Mouse (Mus musculus) layer of hippocampus, adult 11-12 months (tissue): ENCODE measurements at regions not wholly inside any gene's neighbourhood (a gene's known extent, or its start where the extent isn't known, plus 50 kb on each side); places are given as distances from the start of the nearest gene placed in this dataset.

Experiments used
- DNase-seq: peaks from one replicate; pipeline ENCODE4 v3.0.0; 2022; ENCODE audit warnings: low spot score

DNA sequence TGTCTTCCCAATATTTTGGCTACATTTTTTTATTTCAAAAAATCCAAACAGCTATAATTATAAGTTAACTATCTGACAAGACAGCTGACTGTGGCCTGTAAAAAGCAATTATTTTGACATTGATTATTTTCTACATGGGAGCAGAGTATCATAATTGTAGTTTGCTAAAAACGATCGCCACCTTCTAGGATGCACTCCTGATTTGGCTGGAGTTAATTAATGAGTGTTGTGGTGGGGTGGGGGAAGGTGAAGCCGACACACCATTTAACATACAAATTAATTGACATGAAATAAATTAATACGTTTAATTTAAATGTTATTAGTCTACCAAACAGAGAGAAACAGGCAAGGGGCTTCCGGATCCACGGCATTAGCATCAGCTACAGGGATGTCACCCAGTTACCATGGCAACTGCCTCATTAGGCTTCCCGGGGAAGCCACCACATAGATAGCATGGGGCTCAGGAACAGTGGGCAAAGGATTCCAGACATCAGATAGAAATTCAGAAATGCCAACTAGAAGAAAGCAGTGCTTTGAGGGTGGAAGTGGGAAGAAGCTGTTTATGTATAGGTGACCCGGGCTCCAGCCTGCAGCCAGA lies 255.9 kb downstream of the Prdm2 start:
- DNase-seq = peak; percentile 38

DNA sequence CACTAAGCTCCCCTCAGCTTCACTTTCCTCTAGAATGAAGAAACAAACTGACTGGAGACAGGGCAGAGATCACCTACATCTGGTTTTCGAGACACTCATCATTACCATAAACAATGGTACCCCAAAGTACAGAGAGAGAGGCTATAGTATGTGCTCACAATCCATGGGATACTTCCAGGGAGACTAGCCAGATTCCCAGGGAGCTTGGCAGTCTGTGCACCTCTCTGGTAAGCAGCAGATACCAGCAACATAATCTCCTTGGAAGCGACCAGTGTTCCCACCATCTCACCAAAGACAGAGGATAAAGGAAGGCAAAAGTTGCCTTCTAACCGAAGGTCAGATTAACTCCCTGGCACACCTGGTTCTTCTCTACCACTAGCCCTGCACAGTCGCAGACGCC lies 256.4 kb downstream of the Prdm2 start:
- no peak for DNase-seq

DNA sequence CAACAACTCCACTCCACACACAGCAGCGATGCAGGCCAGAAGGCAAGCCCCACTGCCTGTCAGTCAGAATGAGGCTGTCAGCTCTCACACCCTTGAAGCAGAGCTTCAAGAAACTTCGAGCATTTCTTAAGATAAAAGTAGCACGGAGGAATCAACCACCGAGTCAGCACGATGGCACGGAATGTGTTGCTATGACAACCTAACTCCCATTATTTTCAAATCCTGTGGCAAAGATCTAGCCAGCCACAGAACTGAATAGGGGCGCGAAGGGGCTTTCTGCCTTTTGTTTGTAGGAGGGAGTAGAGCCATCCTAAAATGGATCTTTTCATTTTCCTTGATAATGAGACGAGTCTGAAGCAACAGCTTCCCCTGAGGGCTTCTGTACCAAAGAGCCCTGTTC lies 259.1 kb downstream of the Prdm2 start:
- no peak for DNase-seq

DNA sequence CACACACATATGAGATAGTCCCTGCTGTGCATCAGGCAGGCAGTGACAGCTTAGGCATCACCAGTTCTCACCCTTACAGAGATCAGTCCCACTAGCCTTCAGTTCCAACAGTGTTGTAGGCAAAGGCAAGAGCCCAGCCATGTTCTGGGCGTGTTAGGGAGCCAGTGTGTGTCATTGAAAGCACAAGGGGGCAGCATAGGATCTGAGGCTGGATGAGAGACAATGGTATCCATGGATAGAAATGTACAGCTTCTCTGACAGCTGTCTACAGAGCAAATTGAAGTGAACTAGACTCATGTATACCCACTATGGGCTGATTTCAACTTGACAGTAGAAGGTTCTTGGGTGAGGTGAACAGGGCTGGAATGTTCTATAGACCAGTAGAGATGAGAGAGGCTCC lies 259.9 kb downstream of the Prdm2 start:
- DNase-seq = no peak

DNA sequence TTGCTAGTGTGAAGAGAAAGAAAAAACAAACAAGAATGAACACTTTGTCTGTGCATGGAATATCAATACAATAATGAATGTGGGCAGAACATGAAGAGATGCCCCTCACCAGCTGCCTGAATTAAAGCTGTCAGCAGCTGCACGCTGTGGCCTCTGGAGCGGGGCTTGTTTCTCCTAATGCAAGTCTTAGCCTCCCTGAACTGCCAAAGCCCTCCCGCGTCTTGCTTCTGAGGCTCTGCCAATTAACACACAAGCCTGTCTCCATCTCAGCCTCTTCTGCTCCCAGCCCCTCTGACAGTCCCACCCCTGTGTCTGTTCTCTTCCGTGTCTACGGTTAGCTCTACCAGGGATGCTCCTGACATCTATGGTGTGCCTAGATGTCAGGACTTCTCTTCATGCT lies 265.1 kb downstream of the Prdm2 start:
- DNase-seq = no peak

DNA sequence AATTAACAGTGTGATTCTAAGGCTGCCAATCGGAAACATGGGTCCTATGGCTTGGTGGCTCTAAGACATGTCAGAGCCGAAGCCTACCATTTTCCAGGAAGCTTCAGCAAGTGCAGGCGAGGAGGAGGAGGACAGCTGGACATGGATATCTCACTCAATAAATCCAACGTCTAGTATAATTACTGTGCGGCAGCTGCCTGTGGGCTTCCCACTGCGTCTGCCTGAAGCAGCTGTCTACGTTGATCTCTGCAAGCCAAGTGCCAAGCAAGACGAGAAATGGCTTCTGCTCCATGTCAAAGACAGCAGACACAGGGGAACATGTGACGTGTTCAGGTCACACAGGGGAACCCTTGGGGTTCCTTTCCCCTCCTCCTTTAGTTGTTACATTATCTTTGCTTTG lies 279.2 kb downstream of the Prdm2 start:
- DNase-seq = no peak

DNA sequence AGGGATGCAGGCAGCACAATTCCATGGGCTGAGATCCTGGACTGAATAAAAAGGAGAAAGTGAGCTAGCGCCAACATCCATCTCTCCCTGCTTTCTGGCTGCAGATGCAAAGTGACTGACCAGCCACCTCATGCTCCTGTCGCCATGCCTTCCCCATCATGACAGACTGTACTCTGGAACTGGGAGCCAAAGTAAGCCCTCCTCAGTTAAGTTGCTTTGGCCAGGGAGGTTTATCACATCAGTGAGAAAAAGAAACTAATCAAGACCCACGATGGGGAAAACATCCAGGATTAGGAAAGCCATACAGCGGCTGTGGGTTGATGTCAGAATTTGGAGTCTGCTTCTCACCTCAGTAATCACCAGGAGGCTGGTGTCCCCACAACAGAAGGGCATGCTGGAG lies 283.6 kb downstream of the Prdm2 start:
- DNase-seq = no peak

DNA sequence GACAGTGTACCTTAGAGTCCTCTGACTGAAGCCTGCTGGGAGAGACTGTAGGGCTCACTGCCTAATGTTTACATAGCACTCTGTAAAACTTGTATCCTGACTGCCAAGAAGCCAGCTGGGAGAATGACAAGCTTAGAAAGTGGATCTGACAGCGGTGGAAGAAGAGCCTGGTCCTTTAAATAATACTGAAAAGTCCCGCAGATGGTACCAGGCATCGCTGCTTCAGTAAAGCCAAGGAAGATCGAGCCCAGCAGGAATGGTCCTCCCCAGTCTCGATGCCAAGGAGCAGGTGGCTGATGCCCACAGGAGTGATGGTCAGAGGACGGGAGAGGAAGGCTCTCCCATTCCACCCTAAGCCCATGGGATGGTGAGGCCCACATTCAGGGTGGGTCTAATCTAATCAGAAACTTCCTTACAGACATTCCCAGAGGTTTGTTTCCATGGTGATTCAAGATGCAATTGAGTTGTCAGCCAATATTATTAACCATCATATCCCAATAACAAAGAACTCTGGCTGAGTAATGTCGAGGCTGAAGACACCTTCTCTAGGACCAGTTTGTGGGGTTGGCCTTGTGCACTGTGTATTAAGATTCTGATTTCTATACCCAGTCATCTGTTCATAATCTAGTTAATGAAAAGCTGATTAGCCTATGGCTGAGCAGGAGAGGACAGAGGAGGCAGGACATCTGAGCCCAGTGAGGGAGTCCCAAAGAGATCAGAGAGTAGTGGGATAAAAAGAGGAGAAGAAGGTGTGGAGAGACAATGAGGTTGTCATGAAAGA lies 285.3 kb downstream of the Prdm2 start:
- no peak for DNase-seq

DNA sequence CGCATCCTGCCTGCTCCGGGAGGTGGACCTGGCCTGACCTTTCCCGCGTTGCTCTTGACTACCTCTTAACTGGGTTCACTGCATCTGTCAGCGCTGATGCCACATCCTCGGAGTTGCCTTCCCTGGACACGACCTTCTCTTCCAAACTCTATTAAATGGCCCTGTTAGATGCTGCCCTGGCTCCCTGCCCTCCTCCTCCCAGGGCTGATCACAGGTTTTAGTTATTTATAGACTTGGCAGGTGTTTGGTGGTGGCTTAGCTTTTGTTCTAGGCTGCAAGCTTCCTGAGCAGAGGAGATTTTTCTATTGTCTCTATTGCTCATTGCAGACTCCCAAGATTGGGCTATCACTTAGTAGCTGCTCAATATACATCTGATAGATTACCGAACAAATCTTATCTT lies 287.7 kb downstream of the Prdm2 start:
- DNase-seq = no peak

DNA sequence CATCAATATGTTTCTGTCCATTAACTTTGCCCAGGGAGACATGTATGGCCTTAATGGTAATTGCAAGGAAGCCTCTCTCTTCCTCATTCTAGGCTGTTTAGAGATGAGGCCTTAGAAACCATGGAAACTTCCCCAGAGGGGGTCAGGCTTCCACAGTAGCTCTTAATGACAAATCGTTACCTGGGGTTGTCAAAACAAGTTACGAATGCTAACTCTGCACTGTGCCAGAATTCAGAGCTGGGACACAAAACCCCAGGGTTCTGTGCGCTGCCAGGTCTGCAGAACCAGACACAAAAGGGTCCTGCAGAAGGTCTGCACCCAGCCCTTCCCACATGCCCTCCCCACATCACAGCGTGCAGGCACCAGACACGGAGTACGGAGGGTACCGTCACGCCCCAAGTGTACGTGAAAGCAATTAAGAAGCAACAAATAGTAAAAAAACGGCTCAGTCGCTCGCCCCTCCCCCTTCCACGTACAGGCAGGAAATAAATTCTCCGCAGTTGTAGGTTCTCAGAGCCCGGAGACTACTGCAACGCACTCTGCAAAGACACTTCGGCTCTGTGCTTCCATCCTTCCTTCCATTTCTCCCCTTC lies 303.3 kb downstream of the Prdm2 start:
- no peak for DNase-seq

DNA sequence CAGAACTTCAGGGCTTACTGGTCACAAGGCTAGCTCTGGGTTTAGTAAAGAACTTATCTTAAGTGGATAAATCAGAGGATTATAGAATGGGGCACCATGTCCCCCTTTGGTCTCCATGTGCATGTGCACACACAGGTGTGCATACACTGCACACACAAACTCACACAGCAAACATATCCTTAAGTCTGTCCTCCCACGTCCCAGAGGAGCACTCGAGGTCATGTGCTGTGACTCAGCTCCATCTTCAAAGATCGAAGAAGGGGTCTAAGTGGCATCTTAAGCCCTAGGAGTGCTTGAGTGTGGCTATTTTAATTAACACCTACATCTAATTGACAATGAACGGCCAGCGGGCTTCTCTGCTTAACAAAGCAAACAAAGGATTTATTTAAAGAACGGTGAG lies 304.0 kb downstream of the Prdm2 start:
- no peak for DNase-seq

DNA sequence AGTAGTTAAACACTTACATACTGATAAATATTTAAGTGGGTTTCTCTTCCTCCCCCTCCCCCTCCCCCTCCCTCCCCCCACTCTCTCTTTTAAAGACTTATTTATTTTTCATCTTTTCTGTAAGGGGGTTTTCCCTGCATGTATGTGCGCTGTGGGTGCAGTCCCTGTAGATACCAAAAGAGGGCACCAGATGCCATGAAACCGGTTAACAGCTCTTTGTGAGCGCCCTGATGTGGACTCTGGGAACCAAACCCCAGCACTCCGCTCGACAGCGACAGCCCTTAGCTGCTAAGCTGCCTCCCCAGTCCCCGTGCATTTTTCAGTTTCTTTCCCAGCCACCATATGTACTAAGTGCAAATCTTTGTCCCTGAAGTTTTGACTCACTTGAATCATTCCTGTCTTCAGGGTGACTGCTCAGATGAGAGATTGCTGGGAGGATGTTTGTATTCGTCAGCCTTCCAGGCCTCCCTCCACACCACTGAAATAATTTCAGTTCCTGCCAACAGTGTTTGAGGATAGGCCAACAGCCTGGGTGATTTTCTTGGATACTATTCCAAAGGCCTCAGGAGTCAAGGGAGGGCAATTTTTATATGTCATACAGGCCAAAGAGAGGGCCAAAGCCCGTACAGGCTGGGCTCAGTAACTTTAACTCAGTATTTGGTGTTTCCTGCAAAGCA lies 309.3 kb downstream of the Prdm2 start:
- DNase-seq = no peak

DNA sequence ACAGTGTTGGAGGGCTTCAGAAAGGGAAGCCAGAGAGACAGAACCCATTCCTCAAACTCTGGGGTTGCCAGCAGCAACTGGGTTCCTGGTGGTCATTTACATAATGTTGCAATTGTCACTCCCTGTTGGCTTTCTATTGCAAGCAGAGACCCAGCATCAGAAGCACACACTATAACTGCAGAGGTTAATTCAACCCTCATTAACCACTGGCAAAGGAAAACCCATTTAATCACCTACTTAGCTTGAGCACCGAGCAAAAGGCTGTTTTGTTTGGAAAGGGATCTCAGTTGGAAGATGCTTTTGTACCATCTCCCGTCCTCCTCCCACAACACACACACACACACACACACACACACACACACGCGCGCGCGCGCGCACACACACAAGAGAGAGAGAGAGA lies 312.0 kb downstream of the Prdm2 start:
- DNase-seq = no peak

DNA sequence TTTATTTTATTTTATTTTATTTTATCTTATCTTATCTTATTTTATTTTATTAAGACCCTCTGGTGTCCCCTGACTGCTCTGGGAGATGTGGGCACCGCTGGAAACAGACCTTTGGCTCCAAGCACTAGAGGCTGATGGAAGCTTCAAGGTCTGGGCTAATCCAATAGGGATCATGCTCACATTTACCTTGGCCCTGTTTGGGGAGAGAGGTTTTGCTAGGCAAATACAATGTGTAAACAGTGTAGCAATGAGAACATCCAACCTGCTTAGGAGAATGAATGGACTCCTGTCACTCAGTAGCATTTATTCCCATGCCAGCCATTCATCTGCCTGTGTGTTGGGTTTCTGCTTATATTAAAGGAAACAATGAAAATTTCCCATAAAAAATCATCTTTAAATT lies 313.8 kb downstream of the Prdm2 start:
- no peak for DNase-seq

DNA sequence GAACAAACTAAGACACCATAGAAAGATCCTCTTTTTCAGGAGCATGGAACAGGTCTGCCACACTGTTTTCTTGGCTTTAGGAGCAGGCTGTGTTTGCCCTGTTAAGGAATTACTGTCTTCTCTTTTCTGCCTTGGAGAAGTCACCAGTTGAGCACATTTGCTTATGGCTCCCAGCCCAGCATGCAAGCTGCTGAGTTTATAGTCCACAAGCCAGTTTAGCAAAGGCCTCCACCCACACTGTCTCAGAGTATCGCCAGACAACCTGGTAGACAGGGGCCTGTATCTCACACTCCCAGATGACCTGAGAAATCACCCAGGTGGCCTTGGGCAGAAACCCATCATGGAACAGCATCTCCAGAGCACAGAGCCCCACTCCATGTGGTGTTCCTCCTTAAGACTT lies 322.1 kb downstream of the Prdm2 start:
- DNase-seq = no peak

DNA sequence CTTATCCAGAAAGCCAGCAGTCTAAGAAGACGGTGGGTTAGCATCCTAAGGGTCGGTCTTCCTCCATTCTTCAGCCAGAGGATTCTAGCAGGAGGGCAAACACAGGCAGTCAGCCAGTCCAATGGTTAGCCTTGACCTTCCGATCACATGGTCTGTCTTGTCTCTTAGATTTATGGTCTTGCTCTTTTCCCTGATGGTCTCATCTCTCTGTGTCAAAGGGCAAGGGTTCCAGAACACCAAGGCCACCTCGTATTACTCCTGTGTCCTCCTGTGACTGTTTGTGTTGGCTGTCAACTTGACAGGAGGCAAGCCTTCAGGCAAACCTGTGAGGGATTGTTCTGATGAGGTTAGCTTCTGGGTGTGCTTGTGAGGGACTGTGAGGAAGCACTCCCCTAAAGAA lies 323.9 kb downstream of the Prdm2 start:
- DNase-seq = no peak

DNA sequence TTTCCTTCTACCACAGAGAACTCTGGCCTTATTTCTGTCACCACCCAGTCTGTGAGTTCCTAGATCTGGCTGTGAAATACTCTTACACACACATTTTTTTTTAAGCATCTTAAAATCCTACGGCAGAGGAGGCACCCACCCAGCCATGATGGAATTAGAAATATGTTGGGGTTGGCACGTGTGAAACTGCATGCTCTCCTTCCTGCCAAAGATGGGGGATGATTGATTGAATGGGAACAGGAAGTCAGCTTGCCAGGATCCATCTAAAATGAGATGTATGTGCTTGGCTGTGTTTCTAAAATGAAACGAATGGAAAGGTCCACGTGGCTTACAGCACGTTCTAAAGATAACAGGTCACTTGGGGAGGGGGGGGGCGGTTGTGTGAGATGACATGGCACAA lies 324.9 kb downstream of the Prdm2 start:
- peak; percentile 8 for DNase-seq

DNA sequence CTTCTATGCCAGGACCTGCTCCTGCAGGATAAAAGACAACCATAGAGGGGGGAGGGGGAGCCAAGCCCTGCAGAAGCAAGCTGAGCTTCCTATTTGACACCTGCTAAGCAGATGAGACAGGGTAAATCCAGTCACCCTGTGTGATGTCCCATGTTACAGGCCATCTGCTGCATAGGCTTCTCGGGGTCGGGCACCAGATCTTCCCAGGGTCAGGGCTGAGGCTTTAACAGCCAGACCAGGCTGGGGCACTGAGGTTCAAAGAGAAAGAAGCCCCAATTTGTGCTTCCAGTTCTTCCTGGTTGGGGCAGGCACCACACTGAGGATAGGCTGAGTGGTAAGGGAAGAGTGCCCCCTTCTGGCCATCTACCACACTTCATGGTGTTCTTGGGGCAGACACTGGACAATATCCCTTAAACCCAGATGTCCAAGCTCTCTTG lies 332.5 kb downstream of the Prdm2 start:
- DNase-seq = peak; percentile 78

DNA sequence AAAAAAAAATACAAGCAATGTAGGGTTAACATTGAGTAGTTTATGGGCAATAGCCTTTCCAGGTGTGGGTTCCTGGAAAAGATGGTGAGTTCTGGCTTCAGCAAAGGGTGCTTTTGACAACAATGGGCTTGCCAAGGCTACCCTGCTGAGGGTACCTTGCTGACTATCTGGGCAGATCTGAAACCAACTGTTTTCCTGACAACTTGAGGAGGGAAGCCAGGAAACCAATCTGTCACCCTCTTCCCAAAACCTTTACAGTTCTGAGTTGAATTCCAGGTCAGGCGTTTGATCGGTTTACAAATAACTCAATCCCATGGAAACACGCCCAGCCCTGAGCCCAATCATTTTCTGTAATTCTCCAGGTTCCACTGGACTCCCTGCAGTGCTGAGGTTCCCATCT lies 336.6 kb downstream of the Prdm2 start:
- DNase-seq = no peak

DNA sequence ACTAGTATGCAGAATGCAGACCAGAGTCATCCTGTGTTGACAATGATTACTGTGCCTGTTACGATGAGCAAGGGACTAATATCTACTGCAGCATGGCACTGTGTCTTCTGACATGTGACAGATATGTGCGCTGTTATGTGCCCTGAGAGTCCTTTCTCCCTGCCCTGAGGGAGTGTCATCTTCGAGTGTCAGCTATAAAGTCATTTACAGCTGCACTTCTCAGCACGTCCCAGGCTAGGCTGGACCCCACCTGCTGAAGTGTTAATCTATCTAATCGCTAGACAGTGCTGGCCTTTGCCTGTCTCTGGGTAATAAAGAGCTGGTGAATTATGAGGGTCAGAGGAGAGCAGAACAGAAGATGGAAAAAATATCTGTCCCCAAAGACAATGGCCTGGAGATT lies 337.7 kb downstream of the Prdm2 start:
- no peak for DNase-seq

DNA sequence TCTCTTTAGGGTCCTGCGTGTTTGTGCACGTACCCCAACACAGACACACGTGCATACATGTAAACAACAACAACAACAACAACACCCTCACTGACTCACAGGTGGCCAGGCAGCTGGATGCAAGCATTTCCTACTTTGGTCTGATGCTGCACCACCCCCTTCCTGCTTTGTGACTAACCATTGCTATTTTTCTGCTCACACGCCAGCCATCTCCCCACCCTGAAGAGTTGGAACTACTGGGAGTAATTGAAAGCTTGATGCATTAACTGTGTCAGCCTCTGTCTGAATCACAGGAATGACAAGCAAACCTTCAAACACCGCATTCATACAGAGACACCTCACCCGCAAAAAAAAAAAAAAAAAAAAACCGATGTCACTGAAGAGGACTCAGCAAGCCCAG lies 346.5 kb downstream of the Prdm2 start:
- DNase-seq = no peak

DNA sequence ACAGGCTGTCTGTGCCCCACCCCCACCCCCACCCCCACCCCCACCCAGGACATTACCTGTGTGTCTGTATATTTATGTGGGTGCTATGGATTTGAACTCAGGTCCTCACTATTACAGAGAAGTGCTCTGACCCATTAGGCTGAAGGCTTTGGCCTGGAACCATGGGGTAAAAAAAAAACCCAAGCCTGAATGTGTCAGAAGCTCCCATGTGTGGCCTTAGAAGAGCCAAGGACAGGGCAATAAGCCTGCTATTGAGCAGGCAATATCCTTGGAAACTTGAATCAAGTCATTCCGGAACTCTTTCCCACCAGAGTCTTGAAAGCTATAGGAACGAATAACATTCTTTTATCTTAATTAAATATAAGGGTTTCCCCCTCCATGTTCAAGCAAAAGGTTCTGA lies 347.2 kb downstream of the Prdm2 start:
- DNase-seq = no peak

DNA sequence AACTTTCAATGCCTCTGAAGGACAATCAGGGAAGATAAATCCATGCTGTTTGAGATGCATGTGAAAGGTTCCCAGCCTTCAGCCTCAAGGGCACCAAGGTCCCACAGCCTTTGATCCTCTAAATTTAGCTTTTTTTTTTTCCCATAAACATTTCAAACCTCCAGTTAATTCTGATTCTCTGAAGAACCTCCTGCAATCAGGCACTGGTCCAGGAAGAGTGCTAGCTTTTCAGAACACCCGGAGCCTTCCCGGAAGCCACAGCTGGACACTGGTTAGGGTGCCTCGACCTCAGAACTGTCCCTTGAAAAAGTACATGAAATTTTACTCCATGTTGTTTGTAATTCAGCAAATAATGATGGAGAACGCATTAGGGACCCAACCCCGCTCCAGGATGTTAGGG lies 348.9 kb downstream of the Prdm2 start:
- no peak for DNase-seq
